Mouse (Mus musculus) liver, embryonic 15.5 days (tissue): ENCODE results near the gene Foxi3. TPM values are rescaled to one million over a fixed set of nuclear protein-coding genes. Genes with fewer than 3 reads are reported as not detected.
A peak's percentile ranks its signal among the peaks of the same experiment; 100 is the strongest.

ENCODE experiments used
- ATAC-seq: fragments of 200-750 bp; cut with Nextera tagmentation; 2 replicates; pipeline ENCODE4 v1.8.0; 2017; ENCODE audit warnings: moderate number of reproducible peaks, mild to moderate bottlenecking, moderate library complexity; ENCODE audit not compliant: insufficient read depth
- H3K27ac ChIP-seq: fragments of 300-500 bp; sonication (generic); replicated peaks from 2 replicates; pipeline ENCODE4 v1.5.1; 2015; ENCODE audit warnings: mild to moderate bottlenecking, inconsistent platforms
- H3K27me3 ChIP-seq: fragments of 300-500 bp; sonication (generic); 2 replicates; pipeline ENCODE4 v1.6.1; 2015; ENCODE audit warnings: mild to moderate bottlenecking, inconsistent platforms
- H3K36me3 ChIP-seq: fragments of 300-500 bp; sonication (generic); replicated peaks from 2 replicates; pipeline ENCODE4 v1.6.1; 2015; ENCODE audit warnings: moderate library complexity, mild to moderate bottlenecking, inconsistent platforms
- H3K4me1 ChIP-seq: fragments of 300-500 bp; sonication (generic); replicated peaks from 2 replicates; pipeline ENCODE4 v1.6.1; 2015; ENCODE audit warnings: inconsistent platforms
- H3K4me2 ChIP-seq: fragments of 300-500 bp; sonication (generic); 2 replicates; pipeline ENCODE4 v1.6.1; 2015; ENCODE audit warnings: moderate library complexity, mild to moderate bottlenecking, inconsistent platforms
- H3K4me3 ChIP-seq: fragments of 300-500 bp; sonication (generic); replicated peaks from 2 replicates; pipeline ENCODE4 v1.5.1; 2015; ENCODE audit warnings: mild to moderate bottlenecking, inconsistent platforms
- H3K9ac ChIP-seq: fragments of 300-500 bp; sonication (generic); 2 replicates; pipeline ENCODE4 v1.6.1; 2015; ENCODE audit warnings: moderate library complexity, mild to moderate bottlenecking, inconsistent platforms
- H3K9me3 ChIP-seq: fragments of 300-500 bp; sonication (generic); replicated peaks from 2 replicates; pipeline ENCODE4 v1.6.1; 2016; ENCODE audit warnings: inconsistent platforms
- WGBS: fragments of 180-500 bp; shearing (Covaris S2); methylation state at CpG from one replicate; pipeline ENCODE4 v1.1.7; 2015; ENCODE audit warnings: mixed read lengths; ENCODE audit not compliant: insufficient replicate concordance; 5-methylcytosine and 5-hydroxymethylcytosine counted together
- polyA plus RNA-seq: library from polyadenylated mRNA; unstranded; fragments of >200 nt; fragmentation: Nextera tagmentation; extraction: Ambion mirVana; gene quantifications from 2 replicates; pipeline ENCODE4 v1.2.1, GENCODE M21; 2015

The Foxi3 gene
- polyA plus RNA-seq, 1 experiment from 2014 or later: not detected

- ATAC-seq: no peak
- no peak overlapping the region for H3K9ac ChIP-seq
- H3K36me3 ChIP-seq: no peaks in the 10 kb centered on the region
- 1% methylated on average over 12 of the region's 12 CpGs for WGBS
- no peaks in the 10 kb centered on the region for H3K9me3 ChIP-seq
- H3K4me3 ChIP-seq: no peak overlapping the region
- H3K4me1 ChIP-seq: peaks cover 5% of the 10 kb centered on the region
- H3K4me2 ChIP-seq: peak overlapping the region; percentile 50; the same call in 1 of the 2 replicates
- peaks cover 93% of the 10 kb centered on the region for H3K27me3 ChIP-seq
- H3K27ac ChIP-seq: no peak overlapping the region
These were observed 490 bp upstream of the Foxi3 start for GRCm38 (mm10) chr6:70955841-70956240.

- Histone ChIP-seq H3K9me3 (no peaks in the 10 kb centered on the region), H3K27me3 (peaks cover 91% of the 10 kb centered on the region), H3K4me3 (peak overlapping the region; percentile 18; the same call in 1 of the 2 replicates), H3K4me2 (peak overlapping the region; percentile 50), H3K36me3 (no peaks in the 10 kb centered on the region), H3K27ac (no peak overlapping the region), H3K9ac (no peak overlapping the region), H3K4me1 (peaks cover 5% of the 10 kb centered on the region)
- WGBS: 2% methylated on average over 34 of the region's 34 CpGs
- no peak for ATAC-seq
These were observed 605 bp downstream of the Foxi3 start for GRCm38 (mm10) chr6:70956936-70957335.

GRCm38 (mm10) chr6:70957341-70957940 is 1.1 kb downstream of the Foxi3 start:
- no peak overlapping the region for H3K9ac ChIP-seq
- no peaks in the 10 kb centered on the region for H3K9me3 ChIP-seq
- H3K4me1 ChIP-seq: peaks cover 5% of the 10 kb centered on the region
- peaks cover 88% of the 10 kb centered on the region for H3K27me3 ChIP-seq
- H3K4me2 ChIP-seq: no peak overlapping the region
- 13% methylated on average over 7 of the region's 7 CpGs for WGBS
- H3K36me3 ChIP-seq: no peaks in the 10 kb centered on the region
- ATAC-seq: no peak
- no peak overlapping the region for H3K27ac ChIP-seq
- H3K4me3 ChIP-seq: no peak overlapping the region

GRCm38 (mm10) chr6:70964116-70964830 is 7.9 kb downstream of the Foxi3 start:
- no peak for ATAC-seq
- no peak overlapping the region for H3K27ac ChIP-seq
- no peak overlapping the region for H3K4me2 ChIP-seq
- no peaks in the 10 kb centered on the region for H3K36me3 ChIP-seq
- 37% methylated on average over 6 of the region's 6 CpGs for WGBS
- H3K27me3 ChIP-seq: peaks cover 67% of the 10 kb centered on the region
- H3K9me3 ChIP-seq: no peaks in the 10 kb centered on the region
- H3K9ac ChIP-seq: no peak overlapping the region
- no peaks in the 10 kb centered on the region for H3K4me1 ChIP-seq
- H3K4me3 ChIP-seq: no peak overlapping the region

GRCm38 (mm10) chr6:70965694-70966093 is 9.4 kb downstream of the Foxi3 start:
- Histone ChIP-seq H3K4me3 (no peak overlapping the region), H3K27me3 (peaks cover 53% of the 10 kb centered on the region), H3K9me3 (no peaks in the 10 kb centered on the region), H3K4me1 (no peaks in the 10 kb centered on the region), H3K4me2 (no peak overlapping the region), H3K9ac (no peak overlapping the region), H3K27ac (no peak overlapping the region), H3K36me3 (no peaks in the 10 kb centered on the region)
- WGBS: 24% methylated on average over 7 of the region's 7 CpGs
- no peak for ATAC-seq

GRCm38 (mm10) chr6:70967422-70967821 is 11.1 kb downstream of the Foxi3 start:
- Histone ChIP-seq H3K36me3 (no peaks in the 10 kb centered on the region), H3K27me3 (peaks cover 44% of the 10 kb centered on the region), H3K4me1 (no peaks in the 10 kb centered on the region), H3K4me3 (no peak overlapping the region), H3K9me3 (no peaks in the 10 kb centered on the region), H3K27ac (no peak overlapping the region), H3K4me2 (no peak overlapping the region), H3K9ac (no peak overlapping the region)
- WGBS: 5% methylated on average over 8 of the region's 8 CpGs
- ATAC-seq: no peak

GRCm38 (mm10) chr6:70968291-70968690 is 12.0 kb downstream of the Foxi3 start:
- no peak overlapping the region for H3K27ac ChIP-seq
- WGBS: 54% methylated on average over 4 of the region's 4 CpGs
- ATAC-seq: no peak
- H3K36me3 ChIP-seq: no peaks in the 10 kb centered on the region
- H3K4me3 ChIP-seq: no peak overlapping the region
- no peak overlapping the region for H3K9ac ChIP-seq
- peaks cover 39% of the 10 kb centered on the region for H3K27me3 ChIP-seq
- no peak overlapping the region for H3K4me2 ChIP-seq
- H3K4me1 ChIP-seq: no peaks in the 10 kb centered on the region
- H3K9me3 ChIP-seq: no peaks in the 10 kb centered on the region

GRCm38 (mm10) chr6:70973066-70973465 is 16.7 kb downstream of the Foxi3 start:
- Histone ChIP-seq H3K27me3 (0 out of 2 replicates have a peak, but pooled peaks cover 2% of the 10 kb centered on the region), H3K27ac (no peak overlapping the region), H3K4me1 (no peaks in the 10 kb centered on the region), H3K4me2 (no peak overlapping the region), H3K36me3 (no peaks in the 10 kb centered on the region), H3K9ac (no peak overlapping the region), H3K4me3 (no peak overlapping the region), H3K9me3 (no peaks in the 10 kb centered on the region)
- no peak for ATAC-seq
- WGBS: 49% methylated on average over 3 of the region's 3 CpGs

- no peaks in the 10 kb centered on the region for H3K27me3 ChIP-seq
- H3K9me3 ChIP-seq: no peaks in the 10 kb centered on the region
- H3K36me3 ChIP-seq: no peaks in the 10 kb centered on the region
- no peak overlapping the region for H3K4me2 ChIP-seq
- no peak overlapping the region for H3K9ac ChIP-seq
- ATAC-seq: no peak
- WGBS: 60% methylated on average over 8 of the region's 8 CpGs
- H3K27ac ChIP-seq: no peak overlapping the region
- no peak overlapping the region for H3K4me3 ChIP-seq
- H3K4me1 ChIP-seq: no peaks in the 10 kb centered on the region
These were observed 24.7 kb downstream of the Foxi3 start for GRCm38 (mm10) chr6:70981036-70981435.

- Histone ChIP-seq H3K9ac (no peak overlapping the region), H3K36me3 (no peaks in the 10 kb centered on the region), H3K4me2 (no peak overlapping the region), H3K4me1 (no peaks in the 10 kb centered on the region), H3K4me3 (no peak overlapping the region), H3K9me3 (no peaks in the 10 kb centered on the region), H3K27me3 (no peaks in the 10 kb centered on the region), H3K27ac (no peak overlapping the region)
- WGBS: 36% methylated on average over 1 of the region's 1 CpGs
- ATAC-seq: no peak
These were observed 26.1 kb downstream of the Foxi3 start for GRCm38 (mm10) chr6:70982416-70982815.

GRCm38 (mm10) chr6:70986683-70987082 is 30.4 kb downstream of the Foxi3 start:
- ATAC-seq: no peak
- Histone ChIP-seq H3K27ac (no peak overlapping the region), H3K9ac (no peak overlapping the region), H3K4me3 (no peak overlapping the region), H3K27me3 (no peaks in the 10 kb centered on the region), H3K36me3 (no peaks in the 10 kb centered on the region), H3K4me1 (no peaks in the 10 kb centered on the region), H3K4me2 (no peak overlapping the region), H3K9me3 (no peaks in the 10 kb centered on the region)
- WGBS: 70% methylated on average over 8 of the region's 8 CpGs
